Comparison of ENCODE assay signal across 17 mouse cellular contexts in genomic region chr4:139824572-139825325, GRCm38 (mm10). TPM values are rescaled to one million over a fixed set of nuclear protein-coding genes. Genes with fewer than 3 reads are reported as not detected.
A peak's percentile ranks its signal among the peaks of the same experiment; 100 is the strongest.
DNase-seq lines count a peak whose midpoint lies in the region; ATAC-seq and TF ChIP-seq lines count a peak whose summit lies in the region.
"Had no signal": no experiment of that assay in that cellular context is flagged by ENCODE, and none has a peak within 500 bp of the region (broad histone marks: within the 10 kb centered on the region; RNA-seq: fewer than 3 reads in every experiment).

No protein-coding gene starts in this region.

- no peak for ATAC-seq in limb, embryonic 11.5 days (ENCODE audit: insufficient number of reproducible peaks, low FRiP score, low TSS enrichment, low read depth)
- ATAC-seq in embryonic facial prominence, embryonic 11.5 days (replicated peaks; ENCODE audit: insufficient number of reproducible peaks, low FRiP score, low TSS enrichment, low read depth): no peak
- ATAC-seq in hindbrain, postnatal 0 days: no peak
- ATAC-seq in neural tube, embryonic 13.5 days (ENCODE audit: low read depth): no peak
- ATAC-seq in granulocyte monocyte progenitor cell, adult 5-6 weeks (replicated peaks; ENCODE audit: poor library complexity, severe bottlenecking): no peak
- ATAC-seq: intestine, embryonic 15.5 days; Patski had no signal

- DNase-seq in limb, embryonic 11.5 days (ENCODE audit: low spot score): peak; percentile 47
- no peak for DNase-seq in limb, embryonic 10.5 days (ENCODE audit: low spot score)
- DNase-seq in embryonic facial prominence, embryonic 11.5 days (ENCODE audit: low spot score): peak; percentile 43
- no peak for DNase-seq in hindbrain, postnatal 0 days (ENCODE audit: low spot score)
- DNase-seq in urinary bladder, adult 2 months (ENCODE audit: low spot score): no peak
- DNase-seq in layer of hippocampus, adult 18-20 months (ENCODE audit: low spot score in 2 of 2): no peak
- DNase-seq: adrenal gland, postnatal 14 days; cerebellum, postnatal 36 days; heart, adult 11 months; liver; spleen, adult 18-20 months had no signal

- H3K27ac ChIP-seq in limb, embryonic 11.5 days (replicated peaks; ENCODE audit: low read depth, low read length): no peak overlapping the region
- H3K27ac ChIP-seq in limb, embryonic 10.5 days: no peak overlapping the region
- no peak overlapping the region; the same call in 1 of the 2 replicates for H3K27ac ChIP-seq in embryonic facial prominence, embryonic 11.5 days (replicated peaks; ENCODE audit: low read depth, low read length)
- no peak overlapping the region for H3K27ac ChIP-seq in hindbrain, postnatal 0 days
- H3K27ac ChIP-seq in neural tube, embryonic 13.5 days (replicated peaks): no peak overlapping the region; the same call in 1 of the 2 replicates
- H3K27ac ChIP-seq: intestine, embryonic 15.5 days had no signal

- WGBS in limb, embryonic 11.5 days: 1% methylated on average over 22 of the region's 22 CpGs
- WGBS in limb, embryonic 10.5 days: 2% methylated on average over 22 of the region's 22 CpGs
- under 1% methylated on average over 22 of the region's 22 CpGs for WGBS in embryonic facial prominence, embryonic 11.5 days
- WGBS in hindbrain, postnatal 0 days: 7% methylated on average over 22 of the region's 22 CpGs
- WGBS in neural tube, embryonic 13.5 days: 2% methylated on average over 22 of the region's 22 CpGs

- H3K36me3 ChIP-seq in limb, embryonic 11.5 days (ENCODE audit: control insufficient read depth, insufficient read depth, low read length): no peaks in the 10 kb centered on the region
- H3K36me3 ChIP-seq in limb, embryonic 10.5 days: no peaks in the 10 kb centered on the region
- H3K36me3 ChIP-seq in embryonic facial prominence, embryonic 11.5 days (replicated peaks; ENCODE audit: control insufficient read depth, insufficient read depth, low read depth, low read length): no peaks in the 10 kb centered on the region
- H3K36me3 ChIP-seq in hindbrain, postnatal 0 days (ENCODE audit: insufficient read depth, low read length): no peaks in the 10 kb centered on the region
- H3K36me3 ChIP-seq in neural tube, embryonic 13.5 days: no peaks in the 10 kb centered on the region
- H3K36me3 ChIP-seq: intestine, embryonic 15.5 days had no signal

- H3K4me2 ChIP-seq in limb, embryonic 11.5 days (ENCODE audit: low read depth, severe bottlenecking): no peak overlapping the region
- H3K4me2 ChIP-seq in embryonic facial prominence, embryonic 11.5 days (ENCODE audit: low read depth, low read length): no peak overlapping the region; the same call in 1 of the 2 replicates
- 0 out of 2 replicates have a peak overlapping the region, but pooled peaks have one; percentile 25 for H3K4me2 ChIP-seq in hindbrain, postnatal 0 days (ENCODE audit: low read depth, low read length)
- H3K4me2 ChIP-seq in neural tube, embryonic 13.5 days: peak overlapping the region; percentile 48
- H3K4me2 ChIP-seq: intestine, embryonic 15.5 days had no signal

- no peak overlapping the region for H3K9ac ChIP-seq in limb, embryonic 11.5 days (ENCODE audit: low read length)
- H3K9ac ChIP-seq in embryonic facial prominence, embryonic 11.5 days (replicated peaks; ENCODE audit: low read length): no peak overlapping the region
- no peak overlapping the region for H3K9ac ChIP-seq in hindbrain, postnatal 0 days (replicated peaks; ENCODE audit: low read length)
- H3K9ac ChIP-seq in neural tube, embryonic 13.5 days: no peak overlapping the region
- H3K9ac ChIP-seq: intestine, embryonic 15.5 days had no signal

- TF ChIP-seq CTCF in hindbrain, postnatal 0 days (IDR thresholded peaks at IDR 0.05; ENCODE audit: low read depth): no peak

- H3K4me3 ChIP-seq in limb, embryonic 11.5 days (ENCODE audit: low read depth, low read length): no peak overlapping the region
- H3K4me3 ChIP-seq in limb, embryonic 10.5 days: no peak overlapping the region
- H3K4me3 ChIP-seq in embryonic facial prominence, embryonic 11.5 days (ENCODE audit: low read depth, low read length): peak overlapping the region; percentile 5; the same call in 1 of the 2 replicates
- H3K4me3 ChIP-seq in hindbrain, postnatal 0 days (ENCODE audit: low read length): no peak overlapping the region
- peak overlapping the region; percentile 22; the same call in 1 of the 2 replicates for H3K4me3 ChIP-seq in neural tube, embryonic 13.5 days
- H3K4me3 ChIP-seq: intestine, embryonic 15.5 days had no signal

- peaks cover 6% of the 10 kb centered on the region for H3K4me1 ChIP-seq in limb, embryonic 11.5 days (ENCODE audit: control insufficient read depth, insufficient read depth, low read length)
- peaks cover 43% of the 10 kb centered on the region for H3K4me1 ChIP-seq in limb, embryonic 10.5 days
- H3K4me1 ChIP-seq in embryonic facial prominence, embryonic 11.5 days (ENCODE audit: control insufficient read depth, insufficient read depth, low read length): peaks cover 11% of the 10 kb centered on the region
- peaks cover 7% of the 10 kb centered on the region; the same call in 1 of the 2 replicates for H3K4me1 ChIP-seq in hindbrain, postnatal 0 days (ENCODE audit: insufficient read depth, low read length)
- peaks cover 81% of the 10 kb centered on the region for H3K4me1 ChIP-seq in neural tube, embryonic 13.5 days (replicated peaks)

- peaks cover 96% of the 10 kb centered on the region for H3K27me3 ChIP-seq in limb, embryonic 11.5 days (ENCODE audit: control insufficient read depth, insufficient read depth, low read length)
- peaks cover 100% of the 10 kb centered on the region for H3K27me3 ChIP-seq in limb, embryonic 10.5 days (ENCODE audit: low read depth, poor library complexity, severe bottlenecking)
- H3K27me3 ChIP-seq in embryonic facial prominence, embryonic 11.5 days (ENCODE audit: control insufficient read depth, insufficient read depth, low read length): peaks cover 92% of the 10 kb centered on the region
- H3K27me3 ChIP-seq in hindbrain, postnatal 0 days (ENCODE audit: insufficient read depth, low read length): peaks cover 71% of the 10 kb centered on the region
- peaks cover 99% of the 10 kb centered on the region for H3K27me3 ChIP-seq in neural tube, embryonic 13.5 days

- H3K9me3 ChIP-seq in limb, embryonic 11.5 days (ENCODE audit: control insufficient read depth, low read length): no peaks in the 10 kb centered on the region
- no peaks in the 10 kb centered on the region for H3K9me3 ChIP-seq in limb, embryonic 10.5 days (replicated peaks)
- no peaks in the 10 kb centered on the region for H3K9me3 ChIP-seq in embryonic facial prominence, embryonic 11.5 days (replicated peaks; ENCODE audit: control insufficient read depth, low read length)
- H3K9me3 ChIP-seq in hindbrain, postnatal 0 days (ENCODE audit: low read length): no peaks in the 10 kb centered on the region
- no peaks in the 10 kb centered on the region for H3K9me3 ChIP-seq in neural tube, embryonic 13.5 days
- H3K9me3 ChIP-seq: intestine, embryonic 15.5 days had no signal

RNA-seq across cellular contexts. Expression of gene Pax7, which starts 8.6 kb away (rescaled TPM):
- polyA plus RNA-seq in limb, embryonic 11.5 days (2014; fragmentation: Nextera tagmentation; extraction: Ambion mirVana): 0.25 and 0.31 TPM in 2 replicates
- 0.11 and 0.14 TPM in 2 replicates for polyA plus RNA-seq in limb, embryonic 10.5 days (2016; fragmentation: Nextera tagmentation; extraction: Ambion mirVana)
- polyA plus RNA-seq in embryonic facial prominence, embryonic 11.5 days (2014; fragmentation: Nextera tagmentation; extraction: Ambion mirVana): 1.9 and 2.0 TPM in 2 replicates
- total RNA-seq in hindbrain, postnatal 0 days (2014; rRNA removed): 2.6 and 3.6 TPM in 2 replicates
- polyA plus RNA-seq in hindbrain, postnatal 0 days (2015; fragmentation: Nextera tagmentation; extraction: Ambion mirVana): 0.30 and 0.41 TPM in 2 replicates
- 0.50 and 0.70 TPM in 2 replicates for polyA plus RNA-seq in neural tube, embryonic 13.5 days (2015; fragmentation: Nextera tagmentation; extraction: Ambion mirVana)
- polyA plus RNA-seq in urinary bladder, adult 2 months (2012; rRNA removed): not detected in 2 replicates
- total RNA-seq in layer of hippocampus, adult 18-20 months (2021): not detected
- not detected in 2 replicates for total RNA-seq in granulocyte monocyte progenitor cell, adult 5-6 weeks (2014; fragmentation: Nextera tagmentation)
- not detected in 2 replicates for total RNA-seq in granulocyte monocyte progenitor cell, adult 5-6 weeks (2017)
- total RNA-seq: adrenal gland, postnatal 14 days; left cerebral cortex, adult 18-20 months had no signal
- polyA plus RNA-seq: heart, postnatal 0 days; intestine, embryonic 15.5 days; Patski had no signal

Comparison
In these comparisons a context has a peak if more than half of its experiments do, and no peak if none do; other contexts are left out.
1. DNase-seq: peak in limb, embryonic 11.5 days (single experiment) and embryonic facial prominence, embryonic 11.5 days (single experiment); none in limb, embryonic 10.5 days (single experiment), hindbrain, postnatal 0 days (single experiment), urinary bladder, adult 2 months (single experiment) and layer of hippocampus, adult 18-20 months (0 of 2).
2. H3K4me2 ChIP-seq: peak in hindbrain, postnatal 0 days (single experiment) and neural tube, embryonic 13.5 days (single experiment); none in limb, embryonic 11.5 days (single experiment) and embryonic facial prominence, embryonic 11.5 days (single experiment).
3. H3K4me3 ChIP-seq: peak in embryonic facial prominence, embryonic 11.5 days (single experiment) and neural tube, embryonic 13.5 days (single experiment); none in limb, embryonic 11.5 days (single experiment), limb, embryonic 10.5 days (single experiment) and hindbrain, postnatal 0 days (single experiment).